Mouse (Mus musculus) forelimb bud, embryonic 11.5 days (tissue): Measurements from ENCODE around the gene Twsg1.
"Not testable (repeated sequence)": the region's sequence is repeated elsewhere in the genome, so short reads cannot be mapped to it uniquely, and the experiment has no call there.

Source experiments
- DNase-seq: peaks from one replicate; pipeline ENCODE4 v3.0.0-alpha.2; 2012; ENCODE audit warnings: low read depth, low spot score

The Twsg1 gene

GRCm38 (mm10) chr17:65950622-65951404 lies at the start of gene Twsg1:
TSS of gene Twsg1 (minus strand) at chr17:65951226.
- DNase-seq: peak; percentile 87

- no peak for DNase-seq
These were observed 37.3 kb upstream of the Twsg1 start for GRCm38 (mm10) chr17:65988151-65988820.

- DNase-seq: not testable (repeated sequence)
These were observed 25.7 kb upstream of the Twsg1 start for GRCm38 (mm10) chr17:65976720-65977119.

- no peak for DNase-seq
These were observed 16.7 kb upstream of the Twsg1 start for GRCm38 (mm10) chr17:65967751-65968150.

- no peak for DNase-seq
These were observed 11.2 kb upstream of the Twsg1 start for GRCm38 (mm10) chr17:65962263-65962662.

GRCm38 (mm10) chr17:65961606-65962136 lies 10.6 kb upstream of the Twsg1 start:
- peak; percentile 6 for DNase-seq

GRCm38 (mm10) chr17:65959011-65959410 lies 8.0 kb upstream of the Twsg1 start:
- no peak for DNase-seq

- DNase-seq: no peak
These were observed 7.3 kb upstream of the Twsg1 start for GRCm38 (mm10) chr17:65958366-65958765.

- DNase-seq: no peak
These were observed 6.8 kb upstream of the Twsg1 start for GRCm38 (mm10) chr17:65957782-65958325.

GRCm38 (mm10) chr17:65956993-65957781 lies 6.2 kb upstream of the Twsg1 start:
- DNase-seq: no peak

GRCm38 (mm10) chr17:65956140-65956539 lies 5.1 kb upstream of the Twsg1 start:
- no peak for DNase-seq

GRCm38 (mm10) chr17:65953959-65954358 lies 2.9 kb upstream of the Twsg1 start:
- no peak for DNase-seq

- peak; percentile 19 for DNase-seq
These were observed 1.1 kb upstream of the Twsg1 start for GRCm38 (mm10) chr17:65952083-65952482.

GRCm38 (mm10) chr17:65950183-65950582 lies 843 bp downstream of the Twsg1 start:
- no peak for DNase-seq

GRCm38 (mm10) chr17:65947307-65947706 lies 3.7 kb downstream of the Twsg1 start:
- no peak for DNase-seq

- no peak for DNase-seq
These were observed 5.6 kb downstream of the Twsg1 start for GRCm38 (mm10) chr17:65945420-65945819.

GRCm38 (mm10) chr17:65942394-65942793 lies 8.6 kb downstream of the Twsg1 start:
- no peak for DNase-seq

- DNase-seq: no peak
These were observed 9.8 kb downstream of the Twsg1 start for GRCm38 (mm10) chr17:65941275-65941674.

GRCm38 (mm10) chr17:65940221-65940620 lies 10.8 kb downstream of the Twsg1 start:
- DNase-seq: no peak

- no peak for DNase-seq
These were observed 11.4 kb downstream of the Twsg1 start for GRCm38 (mm10) chr17:65939461-65940192.

- no peak for DNase-seq
These were observed 13.4 kb downstream of the Twsg1 start for GRCm38 (mm10) chr17:65937671-65938070.
